Mouse (Mus musculus) brain, embryonic 14.5 days (tissue): ENCODE results near the gene Cox7a1.

Experiments used
- CTCF ChIP-seq: fragments of 200-500 bp; IDR thresholded peaks from 2 replicates; pipeline ENCODE4 v1.5.1; 2012; ENCODE audit warnings: inconsistent platforms, mild to moderate bottlenecking, moderate library complexity, borderline replicate concordance; ENCODE audit not compliant: insufficient read depth, insufficient read length; ENCODE audit errors: extremely low read depth
- POLR2A ChIP-seq: fragments of 200-500 bp; IDR thresholded peaks from 2 replicates; pipeline ENCODE4 v1.6.1; 2012; ENCODE audit warnings: mild to moderate bottlenecking, inconsistent platforms, borderline replicate concordance; ENCODE audit not compliant: poor library complexity, insufficient read depth, insufficient read length, severe bottlenecking; ENCODE audit errors: extremely low read depth

- TF ChIP-seq CTCF = no peak
- no peak for TF ChIP-seq POLR2A
Measured at GRCm38 (mm10) chr7:30193013-30193412, 9.1 kb downstream of the Cox7a1 start.
